Mouse (Mus musculus): ENCODE measurements around the gene Braf. TPM values are rescaled to one million over a fixed set of nuclear protein-coding genes. Genes with fewer than 3 reads are reported as not detected.

Braf gene
- polyA plus RNA-seq (2012; rRNA removed), result 3.8 and 4.1 TPM in 2 replicates

GRCm38 (mm10) chr6:39724866-39725711 is at the start of gene Braf:
TSS of gene Braf (minus strand) at chr6:39725463.

DNA sequence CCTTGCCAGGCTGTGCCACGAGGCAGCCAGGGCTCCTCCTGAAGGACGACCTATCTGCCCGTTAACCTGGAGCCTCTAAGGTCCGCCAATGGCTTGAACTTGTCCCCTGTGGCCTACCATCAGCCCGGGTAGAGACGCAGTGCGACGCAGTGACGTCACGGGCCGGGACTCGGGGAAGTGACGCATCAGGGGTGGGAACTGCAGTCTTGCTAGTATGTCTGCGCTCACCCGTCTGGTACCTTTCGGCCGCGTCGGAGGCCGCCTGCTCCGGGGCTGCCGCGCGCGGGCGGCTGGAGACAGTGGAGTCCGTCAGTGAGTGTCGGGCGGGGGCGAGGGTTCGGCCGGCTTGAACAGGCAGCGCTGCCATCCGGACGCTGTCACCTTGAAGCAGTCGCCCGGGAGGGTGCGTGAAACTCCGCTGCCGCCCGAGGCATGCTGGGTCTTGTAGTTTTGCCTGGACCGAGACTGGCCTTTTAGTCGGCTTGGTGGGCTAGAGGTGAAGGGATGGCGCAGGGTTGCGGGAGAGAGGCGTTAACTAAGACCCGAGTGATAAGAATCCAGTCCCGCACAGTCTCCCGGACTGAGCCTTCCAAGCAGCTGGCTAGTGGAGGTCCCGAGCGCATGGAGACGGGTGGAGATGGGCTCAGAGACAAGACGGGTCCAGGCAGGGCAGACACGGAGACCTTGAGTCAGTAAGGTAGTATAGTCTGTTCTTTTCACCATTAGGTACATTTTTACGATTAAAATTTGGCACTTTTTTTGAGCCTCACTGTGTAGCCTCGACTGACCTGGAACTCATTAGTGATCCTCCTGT is 132.7 kb downstream of the Braf start, which contains the start of gene Ndufb2:
Gene Ndufb2, plus strand, starts transcription at position 174 of the 814 bp plus-strand sequence.

GRCm38 (mm10) chr6:39585517-39585916 is 139.7 kb downstream of the Braf start, which contains the start of gene Gm42420:
TSS of gene Gm42420 (plus strand) at chr6:39585753.

DNA sequence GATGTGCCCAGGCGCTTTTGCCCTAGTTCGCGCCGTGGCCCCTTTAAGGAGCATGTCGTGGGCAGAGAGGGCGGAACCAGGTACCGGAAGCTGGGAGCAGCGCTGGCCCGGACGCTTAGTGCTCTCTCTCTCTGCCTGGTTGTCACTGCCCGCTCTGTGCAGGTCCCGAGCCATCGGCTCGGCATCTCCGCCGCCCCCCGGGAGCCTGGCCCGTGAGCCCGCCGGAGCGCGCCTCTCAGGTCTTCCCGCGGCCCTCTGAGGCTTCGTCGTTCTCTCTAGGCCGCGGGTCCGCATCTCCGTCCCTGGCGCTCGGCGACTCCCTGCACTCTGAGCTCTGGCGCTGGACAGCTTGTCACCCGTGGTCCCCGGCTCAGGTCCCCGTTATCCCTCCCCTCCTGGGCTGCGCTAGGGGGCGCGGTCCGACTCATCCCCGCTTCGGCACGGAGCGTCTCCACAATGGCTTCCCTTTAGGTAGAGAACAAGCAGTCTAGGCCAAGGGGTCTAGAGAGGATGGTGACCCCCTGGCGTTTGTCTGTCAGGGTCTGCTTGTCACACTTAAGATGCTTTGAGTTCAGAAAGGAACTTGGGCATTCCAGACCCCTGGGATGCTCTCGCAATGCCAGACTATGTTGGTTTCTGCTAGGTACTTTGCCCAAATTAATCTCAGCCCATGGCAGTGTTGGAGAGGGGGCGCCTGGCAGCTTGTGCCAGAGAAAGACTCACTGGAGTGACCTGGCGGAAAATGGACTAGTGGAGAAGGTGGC is 151.3 kb downstream of the Braf start, which contains the start of gene Adck2:
Gene Adck2, plus strand, starts transcription at position 83 of the 764 bp plus-strand sequence.

DNA sequence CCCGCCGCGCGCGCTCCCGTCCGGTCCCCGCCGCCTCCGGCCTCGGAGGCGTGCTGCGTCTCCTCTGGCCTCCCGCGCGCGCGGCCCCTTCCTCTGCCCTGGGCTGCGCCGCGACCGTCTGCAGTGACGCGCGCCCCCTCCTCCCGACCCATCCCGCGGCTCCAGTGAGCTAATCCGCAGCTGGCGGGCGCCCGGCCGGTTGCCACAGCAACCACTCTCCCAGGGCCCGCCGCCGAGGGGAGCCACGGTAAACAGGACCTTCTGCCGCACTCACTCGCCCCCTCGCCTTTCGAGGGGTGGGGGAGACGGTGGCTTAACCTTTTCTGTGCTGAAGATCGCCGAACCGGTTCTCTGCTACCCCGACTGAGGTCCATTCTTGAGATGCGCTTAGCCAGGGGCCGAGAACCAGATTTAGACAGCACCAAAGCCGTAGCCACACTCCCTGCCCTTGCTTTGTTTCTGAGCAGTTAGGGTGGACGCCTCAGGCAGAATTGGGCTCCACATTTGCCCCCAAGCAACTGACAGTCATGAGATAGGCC is 167.5 kb downstream of the Braf start, which contains the start of gene Dennd2a:
Gene Dennd2a, minus strand, starts transcription at position 145 of the 539 bp plus-strand sequence.

Other genes with a start within 250 kb of the Braf start
- gene Dennd2a, start 167.6 kb downstream of the Braf start, polyA plus RNA-seq (2012; rRNA removed), result 1.7 TPM in 2 replicates
- gene Adck2, start 151.6 kb downstream of the Braf start, polyA plus RNA-seq (2012; rRNA removed), result 2.4 and 2.9 TPM in 2 replicates
- 2.1 TPM in 2 replicates for gene Gm42420, start 139.7 kb downstream of the Braf start, polyA plus RNA-seq (2012; rRNA removed)
- 94.5 and 110 TPM in 2 replicates for gene Ndufb2, start 132.9 kb downstream of the Braf start, polyA plus RNA-seq (2012; rRNA removed)
- gene Mrps33, start 85.5 kb upstream of the Braf start, polyA plus RNA-seq (2012; rRNA removed), result 105 and 107 TPM in 2 replicates
- gene Tmem178b, start 147.8 kb upstream of the Braf start, polyA plus RNA-seq (2012; rRNA removed), result 0.02 TPM in 1 of 2 replicates, not detected in the other

All from liver, embryonic 14 days (tissue).